Mouse (Mus musculus) liver, embryonic 14.5 days (tissue): ENCODE measurements around the gene Hoxc12. TPM values are rescaled to one million over a fixed set of nuclear protein-coding genes. Genes with fewer than 3 reads are reported as not detected.
A peak's percentile ranks its signal among the peaks of the same experiment; 100 is the strongest.

Source experiments
- ATAC-seq: fragments of 200-750 bp; cut with Nextera tagmentation; 2 replicates; pipeline ENCODE4 v1.8.0; 2017; ENCODE audit warnings: moderate number of reproducible peaks, mild to moderate bottlenecking, moderate library complexity; ENCODE audit not compliant: insufficient read depth
- DNase-seq, 3 experiments: peaks; one replicate each; pipeline ENCODE4 v3.0.0-alpha.2; 2012 to 2013; ENCODE audit warnings: low read depth in 3 of 3, low spot score in 3 of 3
- H3K27ac ChIP-seq: fragments of 300-500 bp; sonication (generic); 2 replicates; pipeline ENCODE4 v1.5.1; 2014; ENCODE audit warnings: moderate library complexity, mild to moderate bottlenecking, control low read depth, inconsistent platforms
- H3K27me3 ChIP-seq: fragments of 300-500 bp; sonication (generic); 2 replicates; pipeline ENCODE4 v1.6.1; 2014; ENCODE audit warnings: mild to moderate bottlenecking, low read length, moderate library complexity; ENCODE audit not compliant: control insufficient read depth, insufficient read depth
- H3K36me3 ChIP-seq: fragments of 300-500 bp; sonication (generic); replicated peaks from 2 replicates; pipeline ENCODE4 v1.6.1; 2014; ENCODE audit warnings: low read depth; ENCODE audit not compliant: control insufficient read depth, insufficient read depth
- H3K4me1 ChIP-seq, 2 experiments: fragments of 200-500 bp in 1 of 2; fragments of 300-500 bp in 1 of 2; sonication (generic) in 1 of 2; replicated peaks; 2 replicates each; pipeline ENCODE4 v1.6.1; 2012 to 2014; ENCODE audit warnings: antibody characterized with exemption in 1 of 2, inconsistent platforms in 1 of 2, low read length in 1 of 2; ENCODE audit not compliant: control insufficient read depth in 2 of 2, insufficient read depth in 2 of 2
- H3K4me2 ChIP-seq: fragments of 300-500 bp; sonication (generic); 2 replicates; pipeline ENCODE4 v1.6.1; 2014; ENCODE audit warnings: low read depth, mild to moderate bottlenecking, control low read depth, moderate library complexity
- H3K4me3 ChIP-seq, 2 experiments: fragments of 200-500 bp in 1 of 2; fragments of 300-500 bp in 1 of 2; sonication (generic) in 1 of 2; 2 replicates each; pipeline ENCODE4 v1.5.1; 2012 to 2014; ENCODE audit warnings: low read depth in 2 of 2, low read length in 2 of 2, mild to moderate bottlenecking in 2 of 2, control low read depth in 1 of 2, inconsistent platforms in 1 of 2, moderate library complexity in 1 of 2; ENCODE audit not compliant: insufficient read depth in 1 of 2
- H3K9ac ChIP-seq: fragments of 300-500 bp; sonication (generic); replicated peaks from 2 replicates; pipeline ENCODE4 v1.6.1; 2014; ENCODE audit warnings: mild to moderate bottlenecking, control low read depth, moderate library complexity
- H3K9me3 ChIP-seq: fragments of 300-500 bp; sonication (generic); 2 replicates; pipeline ENCODE4 v1.6.1; 2016; ENCODE audit warnings: low read length, mixed read lengths; ENCODE audit not compliant: control insufficient read depth
- CTCF ChIP-seq: IDR thresholded peaks from 2 replicates; pipeline ENCODE4 v1.5.1; 2016; ENCODE audit warnings: antibody characterized with exemption, low read depth, control low read depth
- EP300 ChIP-seq: IDR thresholded peaks from 2 replicates; pipeline ENCODE4 v1.6.1; 2016; ENCODE audit warnings: antibody characterized with exemption, low read depth
- WGBS: fragments of 180-500 bp; shearing (Covaris S2); extraction: QIAGEN DNeasy Blood & Tissue Kit; methylation state at CpG from one replicate; pipeline ENCODE4 v1.1.7; 2014; ENCODE audit not compliant: insufficient replicate concordance; 5-methylcytosine and 5-hydroxymethylcytosine counted together
- polyA plus RNA-seq, 2 experiments: library from polyadenylated mRNA; depleted of rRNA in 1 of 2; stranded (reverse) in 1 of 2; unstranded in 1 of 2; fragments of >200 nt; fragmentation: Nextera tagmentation in 1 of 2; extraction: Ambion mirVana in 1 of 2; gene quantifications; 2 replicates each; pipeline versions ENCODE4 v1.2.1 to v1.2.3; 2012 to 2014

Gene Hoxc12
- polyA plus RNA-seq, 2 experiments, result not detected

DNA sequence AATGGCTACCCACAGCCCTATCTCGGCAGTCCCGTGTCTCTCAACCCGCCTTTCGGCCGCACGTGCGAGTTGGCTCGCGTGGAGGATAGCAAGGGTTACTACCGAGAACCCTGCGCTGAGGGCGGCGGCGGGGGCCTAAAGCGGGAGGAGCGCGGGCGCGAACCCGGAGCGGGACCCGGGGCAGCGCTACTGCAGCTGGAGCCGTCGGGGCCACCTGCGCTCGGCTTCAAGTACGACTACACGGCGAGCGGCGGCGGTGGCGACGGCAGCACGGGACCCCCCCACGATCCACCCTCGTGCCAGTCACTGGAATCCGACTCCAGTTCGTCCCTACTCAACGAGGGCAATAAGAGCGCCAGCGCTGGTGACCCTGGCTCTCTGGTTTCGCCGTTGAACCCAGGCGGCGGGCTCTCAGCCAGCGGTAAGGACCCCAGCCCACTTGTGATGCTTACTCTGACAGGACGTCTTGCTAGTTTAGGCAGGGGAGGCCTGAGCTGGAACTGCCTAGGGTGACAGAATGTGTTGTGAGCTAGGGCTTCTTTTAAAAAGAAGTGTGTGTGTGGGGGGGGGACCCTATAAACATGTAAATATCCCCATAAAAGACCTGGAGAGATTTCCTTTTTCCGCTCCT lies 594 bp downstream of the Hoxc12 start:
- H3K27ac ChIP-seq, result no peak overlapping the region
- TF ChIP-seq EP300, result no peak
- TF ChIP-seq CTCF, result no peak
- H3K36me3 ChIP-seq, result no peaks in the 10 kb centered on the region
- no peak overlapping the region for H3K9ac ChIP-seq
- ATAC-seq (no peak), DNase-seq (no peak)
- 3% methylated on average over 50 of the region's 50 CpGs for WGBS
- H3K9me3 ChIP-seq, result no peaks in the 10 kb centered on the region
- H3K4me1 ChIP-seq, result no peaks in the 10 kb centered on the region
- no peak overlapping the region for H3K4me2 ChIP-seq
- no peak overlapping the region for H3K4me3 ChIP-seq
- peaks cover 100% of the 10 kb centered on the region for H3K27me3 ChIP-seq

DNA sequence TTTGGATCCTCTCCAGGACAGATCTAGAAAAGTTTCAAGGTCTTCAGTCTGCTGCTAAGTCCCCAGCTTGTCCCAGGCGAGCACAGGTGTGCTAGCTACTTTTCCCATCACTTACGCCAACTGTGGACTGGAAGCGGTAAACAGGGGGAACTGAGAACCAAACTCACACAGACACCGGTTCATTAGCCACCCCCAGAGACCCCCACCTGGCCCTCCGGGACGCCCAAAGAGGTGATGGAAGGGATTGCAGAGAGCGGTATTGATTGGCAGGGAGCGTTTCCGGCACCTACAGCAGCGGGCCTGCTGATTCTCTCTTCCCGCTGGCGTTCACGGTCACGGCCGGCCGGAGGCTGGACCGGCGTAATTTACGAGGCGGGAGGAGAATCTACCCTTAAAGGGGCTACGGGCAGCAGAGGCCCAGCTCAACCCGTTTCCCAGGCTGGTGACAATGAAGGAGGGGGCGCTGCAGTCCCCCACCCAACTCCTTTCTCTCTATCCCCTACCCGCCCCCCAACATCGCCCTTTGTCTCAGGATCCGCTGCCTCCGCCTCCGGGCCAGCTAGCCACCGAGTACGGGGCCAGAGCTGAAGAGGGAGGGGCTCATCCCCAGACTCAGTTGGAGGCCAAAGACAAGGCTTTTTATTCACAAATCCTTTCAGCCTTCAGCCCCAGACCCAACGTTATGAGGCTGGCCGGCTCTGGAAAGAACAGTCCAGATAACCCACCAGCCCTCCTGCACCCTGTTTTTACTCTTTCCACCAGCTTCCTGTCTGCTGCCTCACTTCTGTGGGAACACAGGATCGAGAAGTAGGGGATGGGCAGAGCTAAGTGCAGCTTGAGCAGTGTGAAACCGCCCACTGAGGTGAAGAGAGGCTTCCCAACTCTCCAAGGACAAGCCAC lies 2.9 kb downstream of the Hoxc12 start:
- H3K27me3 ChIP-seq, result peaks cover 100% of the 10 kb centered on the region
- H3K4me3 ChIP-seq, result no peak overlapping the region
- no peak overlapping the region for H3K27ac ChIP-seq
- WGBS, result 3% methylated on average over 34 of the region's 34 CpGs
- DNase-seq (no peak), ATAC-seq (no peak)
- no peaks in the 10 kb centered on the region for H3K9me3 ChIP-seq
- no peak overlapping the region for H3K4me2 ChIP-seq
- H3K9ac ChIP-seq, result no peak overlapping the region
- H3K36me3 ChIP-seq, result no peaks in the 10 kb centered on the region
- no peaks in the 10 kb centered on the region for H3K4me1 ChIP-seq
- no peak for TF ChIP-seq EP300
- TF ChIP-seq CTCF, result no peak

DNA sequence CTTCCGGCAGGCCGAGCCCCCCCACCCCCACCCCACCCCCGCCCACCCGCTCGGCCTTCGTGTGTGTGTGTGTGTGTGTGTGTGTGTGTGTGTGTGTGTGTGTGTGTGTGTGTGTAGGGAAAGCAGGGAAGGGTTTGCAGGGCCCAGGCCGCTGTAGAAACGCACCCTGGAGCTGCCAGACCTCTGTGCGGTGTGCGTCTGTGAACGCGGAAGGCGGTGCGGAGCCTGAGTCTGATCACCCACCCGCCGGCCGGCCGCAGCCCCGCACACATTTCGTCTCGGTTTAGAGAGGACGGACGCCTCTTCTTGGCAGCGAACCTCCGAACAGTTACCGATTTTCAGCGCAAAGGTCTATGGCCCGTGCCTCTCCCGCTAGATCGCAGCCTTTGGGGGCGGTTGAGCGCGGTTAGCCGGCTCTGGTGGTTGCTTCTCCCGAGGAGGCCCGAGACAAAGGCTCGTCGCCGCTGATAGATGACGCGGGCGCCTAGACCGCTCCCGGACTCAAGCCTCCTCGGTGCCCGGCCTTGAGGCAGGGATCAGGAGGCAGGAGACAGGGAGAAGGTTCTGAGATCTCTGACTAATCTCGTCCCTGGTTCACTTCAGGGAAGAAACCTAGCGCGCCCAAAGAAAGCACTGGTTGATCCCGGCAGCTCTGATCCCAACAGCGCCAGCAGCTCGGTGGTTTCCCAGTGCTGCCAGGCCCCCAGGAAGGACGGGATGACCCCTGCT lies 6.3 kb downstream of the Hoxc12 start:
- H3K4me2 ChIP-seq, result no peak overlapping the region
- H3K9ac ChIP-seq, result no peak overlapping the region
- H3K4me1 ChIP-seq, result no peaks in the 10 kb centered on the region
- no peak overlapping the region for H3K4me3 ChIP-seq
- peaks cover 99% of the 10 kb centered on the region for H3K27me3 ChIP-seq
- TF ChIP-seq EP300 (no peak), CTCF (peak; percentile 27; the same call in 1 of the 2 replicates)
- no peak for ATAC-seq
- no peak overlapping the region for H3K27ac ChIP-seq
- H3K9me3 ChIP-seq, result no peaks in the 10 kb centered on the region
- no peak for DNase-seq
- under 1% methylated on average over 53 of the region's 53 CpGs for WGBS
- no peaks in the 10 kb centered on the region for H3K36me3 ChIP-seq

DNA sequence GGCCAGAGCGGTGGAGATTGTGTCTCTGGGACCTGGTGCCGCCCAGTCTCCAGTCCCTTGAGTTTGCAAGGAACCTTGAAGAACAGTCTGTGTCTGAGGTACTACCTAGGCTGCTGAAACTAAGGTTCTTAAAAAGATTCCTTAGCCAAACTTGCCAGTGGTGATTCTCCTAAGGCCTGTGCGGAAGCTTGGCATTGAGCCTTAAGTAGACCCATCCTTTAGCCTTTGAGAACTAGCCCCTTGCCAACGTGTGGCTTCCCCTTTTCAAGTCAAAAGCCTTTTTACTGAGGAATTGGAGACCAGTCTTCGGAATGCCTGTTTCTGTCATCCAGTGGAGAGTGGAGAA lies 6.9 kb downstream of the Hoxc12 start:
- H3K4me2 ChIP-seq, result no peak overlapping the region
- H3K27me3 ChIP-seq, result peaks cover 99% of the 10 kb centered on the region
- H3K27ac ChIP-seq, result no peak overlapping the region
- no peak overlapping the region for H3K9ac ChIP-seq
- no peak for ATAC-seq
- no peaks in the 10 kb centered on the region for H3K36me3 ChIP-seq
- DNase-seq, result no peak
- no peak overlapping the region for H3K4me3 ChIP-seq
- TF ChIP-seq CTCF, result no peak
- no peak for TF ChIP-seq EP300
- under 1% methylated on average over 5 of the region's 5 CpGs for WGBS
- no peaks in the 10 kb centered on the region for H3K9me3 ChIP-seq
- no peaks in the 10 kb centered on the region for H3K4me1 ChIP-seq
